Mouse (Mus musculus): ENCODE measurements at regions not wholly inside any gene's neighbourhood (a gene's known extent, or its start where the extent isn't known, plus 50 kb on each side); places are given as distances from the start of the nearest gene placed in this dataset.

DNA sequence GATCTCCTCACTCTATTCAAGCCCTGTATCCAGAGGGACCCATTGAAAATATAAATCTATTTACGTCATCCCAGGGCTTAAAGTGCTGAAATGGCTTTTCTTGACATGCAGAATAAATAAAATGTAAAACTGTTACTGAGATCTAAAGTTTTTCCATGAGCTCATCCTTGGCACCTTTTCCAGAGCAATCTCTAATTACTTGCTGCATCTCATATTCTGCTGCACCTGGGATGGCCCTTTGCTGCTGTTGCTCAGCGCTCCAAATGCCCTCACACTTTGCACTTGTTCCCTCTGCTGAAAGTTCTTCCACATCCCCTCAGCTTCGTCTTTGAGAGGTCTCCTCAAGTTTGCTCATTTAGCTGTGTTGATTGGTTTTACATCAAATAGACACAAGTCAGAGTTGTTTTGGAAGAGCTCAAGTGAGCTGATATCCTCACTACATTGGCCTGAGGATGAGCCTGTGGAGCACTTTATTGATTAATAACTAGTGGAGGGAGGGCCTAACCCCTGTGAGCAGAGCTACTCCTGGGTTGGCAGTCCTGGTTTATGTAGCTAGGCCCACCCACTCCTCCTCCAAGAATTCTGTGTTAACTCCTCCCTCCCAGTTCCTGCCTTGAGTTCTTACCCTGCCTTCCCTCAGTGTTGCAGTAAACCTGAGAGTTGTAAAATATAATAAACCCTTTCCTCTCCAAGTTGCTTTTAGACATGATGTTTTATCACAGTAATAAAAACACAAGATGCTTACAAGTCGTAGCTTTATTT is 681.2 kb upstream of the Nr3c2 start:
- TF ChIP-seq CTCF (IDR thresholded peaks at IDR 0.05), result no peak
- DNase-seq (ENCODE audit: extremely low spot score in 1 of 2, low spot score in 2 of 2), result no peak

DNA sequence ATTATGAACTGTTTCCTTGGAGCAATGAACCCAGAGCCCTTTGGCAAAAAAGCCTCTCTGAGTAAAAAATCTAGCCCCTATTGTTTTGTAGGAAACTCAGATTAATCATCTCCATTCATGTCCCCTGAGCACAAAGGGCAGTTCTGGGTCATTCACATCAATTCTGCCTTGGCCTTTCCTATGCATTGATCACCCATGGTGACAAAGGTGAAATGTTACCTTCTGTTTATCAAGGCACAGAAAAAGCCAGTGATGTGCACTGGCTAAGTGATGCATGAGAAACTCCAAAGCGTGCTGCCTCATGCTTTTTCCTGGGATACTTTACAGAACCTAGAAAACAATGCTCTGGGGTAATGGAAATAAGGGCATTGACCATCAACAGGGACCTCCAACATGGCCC is 668.4 kb upstream of the Nr3c2 start:
- no peak overlapping the region for H3K4me3 ChIP-seq
- intact Hi-C loops (cut with DNase I), result no loop called here
- no peak for TF ChIP-seq CTCF (IDR thresholded peaks at IDR 0.05)

More for the DNA sequence above, 681.2 kb upstream of the Nr3c2 start:
- intact Hi-C loops (cut with DNase I), result no loop called here
- H3K27ac ChIP-seq, result no peak overlapping the region
- H3K4me3 ChIP-seq, result no peak overlapping the region

DNA sequence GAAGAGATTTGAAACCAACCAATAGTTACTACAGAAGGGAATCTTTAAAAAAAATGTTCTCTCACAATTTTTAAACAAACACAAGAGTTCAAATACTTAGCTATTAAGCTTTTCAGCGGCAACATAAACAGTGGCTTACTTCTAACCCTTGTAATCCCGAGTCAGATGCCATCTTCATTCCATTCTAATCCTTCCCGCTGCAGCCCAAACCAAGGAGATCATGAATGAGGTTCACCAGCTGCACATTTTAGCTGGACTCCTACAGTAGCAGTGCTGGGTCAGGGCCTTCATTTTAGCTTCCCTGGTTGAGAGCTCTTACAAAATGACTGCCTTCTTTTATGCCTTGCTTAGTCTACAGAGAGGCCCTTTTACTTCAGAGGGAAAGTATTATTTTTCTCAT is 650.0 kb upstream of the Nr3c2 start:
- no peak for DNase-seq (ENCODE audit: extremely low spot score in 1 of 2, low spot score in 2 of 2)
- Histone ChIP-seq H3K4me3 (no peak overlapping the region), H3K27ac (no peak overlapping the region)
- intact Hi-C loops (cut with DNase I), result no loop called here
- no peak for TF ChIP-seq CTCF (IDR thresholded peaks at IDR 0.05)

More for the DNA sequence above, 668.4 kb upstream of the Nr3c2 start:
- no peak for DNase-seq (ENCODE audit: extremely low spot score in 1 of 2, low spot score in 2 of 2)
- no peak overlapping the region for H3K27ac ChIP-seq

- intact Hi-C loops (cut with DNase I), result no loop called here
Measured at GRCm38 (mm10) chr8:76252161-76253010, 646.9 kb upstream of the Nr3c2 start.

More at GRCm38 (mm10) chr8:76252161-76253010, 646.9 kb upstream of the Nr3c2 start:
- no peak overlapping the region for H3K27ac ChIP-seq
- no peak overlapping the region for H3K4me3 ChIP-seq
- DNase-seq (ENCODE audit: extremely low spot score in 1 of 2, low spot score in 2 of 2), result no peak
- TF ChIP-seq CTCF (IDR thresholded peaks at IDR 0.05), result no peak
